Mouse (Mus musculus) R1 (cell line): ENCODE results near the gene Olfr672.
"Not testable (repeated sequence)": the region's sequence is repeated elsewhere in the genome, so short reads cannot be mapped to it uniquely, and the experiment has no call there.

ENCODE experiments used
- DNase-seq: peaks from one replicate; pipeline ENCODE4 v3.0.0-alpha.2; 2018; ENCODE audit warnings: low read depth, low spot score

The Olfr672 gene

DNA sequence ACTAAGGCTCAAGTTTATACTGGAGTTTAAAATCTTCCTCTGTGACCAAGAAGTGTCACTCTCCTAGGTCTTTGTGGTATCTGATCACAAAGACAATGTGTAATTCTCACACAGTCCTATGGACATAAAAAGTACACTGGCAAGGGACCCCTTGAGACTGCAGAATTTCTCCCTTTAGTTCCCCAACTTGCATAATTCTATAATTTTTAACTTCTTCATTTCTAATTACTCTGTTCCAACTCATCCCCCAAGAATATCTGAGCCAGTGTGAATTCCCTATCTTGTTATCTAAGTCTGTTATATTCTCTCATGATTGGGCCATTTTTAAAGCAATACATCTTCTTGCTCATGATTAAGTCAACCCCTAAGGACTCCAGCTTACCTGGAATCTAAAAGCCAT, at the start of gene Olfr672:
TSS of gene Olfr672 (minus strand) at position 101 of the 400 bp plus-strand sequence.
- no peak for DNase-seq

DNA sequence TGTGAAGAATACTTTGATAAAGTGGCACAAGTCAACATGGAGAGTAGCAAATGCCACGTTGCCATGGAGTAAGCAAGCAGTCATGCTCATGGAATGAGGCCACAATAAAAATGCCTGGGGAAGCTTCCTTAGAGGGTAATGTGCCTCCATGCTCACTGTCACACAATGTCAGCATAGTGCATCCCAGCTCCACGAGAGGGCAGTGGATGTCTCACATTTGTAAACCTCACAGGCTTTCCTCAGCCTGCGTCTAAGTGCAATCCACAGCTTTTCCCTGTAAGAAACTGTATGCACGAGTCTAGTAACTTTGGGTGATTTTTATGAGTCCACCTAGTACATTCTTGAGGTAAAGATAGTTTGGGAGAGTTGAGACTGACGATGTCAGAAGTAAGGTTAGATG, 32.0 kb upstream of the Olfr672 start:
- DNase-seq = peak; percentile 13

- no peak for DNase-seq
Measured at GRCm38 (mm10) chr7:105032398-105032797, 30.6 kb upstream of the Olfr672 start, which contains the start of gene Olfr676. Gene Olfr676 (plus strand): TSS chr7:105032698.

- no peak for DNase-seq
Measured at GRCm38 (mm10) chr7:105028360-105028759, 26.5 kb upstream of the Olfr672 start, which contains the start of gene Olfr675. Gene Olfr675 (minus strand): TSS chr7:105028460.

- peak; percentile 4 for DNase-seq
Measured at GRCm38 (mm10) chr7:105022530-105022929, 20.7 kb upstream of the Olfr672 start.

- DNase-seq = no peak
Measured at GRCm38 (mm10) chr7:104979026-104979425, 22.8 kb downstream of the Olfr672 start, which contains the start of gene Olfr671. Gene Olfr671 (minus strand): TSS chr7:104979126.

- DNase-seq = not testable (repeated sequence)
Measured at GRCm38 (mm10) chr7:104972507-104972906, 29.3 kb downstream of the Olfr672 start.

DNA sequence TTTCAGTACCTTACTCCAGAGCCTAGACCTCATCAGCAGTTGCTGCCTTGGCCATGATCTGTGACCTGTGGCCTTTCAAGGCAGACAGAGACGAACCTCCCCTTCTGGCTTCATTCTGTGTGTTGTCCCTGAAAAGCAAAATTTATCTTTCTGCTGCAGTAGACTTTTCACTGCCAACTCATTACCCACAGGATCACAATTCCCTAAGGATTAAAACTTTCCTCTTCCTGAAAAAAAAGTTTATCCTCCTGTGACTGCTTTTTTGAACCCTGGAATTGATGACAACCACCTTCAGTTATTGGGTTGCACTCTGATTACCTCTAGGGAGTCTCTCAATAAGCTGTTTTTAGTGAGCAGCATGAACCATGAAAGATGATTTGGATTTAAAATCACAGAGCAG, 39.3 kb downstream of the Olfr672 start, which contains the start of gene Olfr670:
TSS of gene Olfr670 (minus strand) at position 101 of the 400 bp plus-strand sequence.
- DNase-seq = no peak

GRCm38 (mm10) chr7:104950234-104950633, 51.6 kb downstream of the Olfr672 start:
- peak; percentile 31 for DNase-seq
